Mouse (Mus musculus): ENCODE data around the gene Tmem145. TPM values are rescaled to one million over a fixed set of nuclear protein-coding genes. Genes with fewer than 3 reads are reported as not detected.

Gene Tmem145
- polyA plus RNA-seq, 2 experiments = not detected

GRCm38 (mm10) chr7:25282731-25283211 is 23.1 kb upstream of the Tmem145 start:
- Histone ChIP-seq H3K27me3 (ENCODE audit: control insufficient read depth, insufficient read depth, low read length) (no peaks in the 10 kb centered on the region), H3K27ac (peak overlapping the region; percentile 87), H3K9me3 (ENCODE audit: control insufficient read depth, low read length) (no peaks in the 10 kb centered on the region), H3K4me3 (ENCODE audit: insufficient read depth in 1 of 2, low read depth in 2 of 2, low read length in 2 of 2) (peak overlapping the region; percentile 71 to 76), H3K4me1 (replicated peaks; ENCODE audit: control insufficient read depth in 2 of 2, insufficient read depth in 2 of 2, low read length in 1 of 2) (peaks cover 35 to 42% of the 10 kb centered on the region in 2 experiments), H3K9ac (replicated peaks) (peak overlapping the region; percentile 77), H3K36me3 (replicated peaks; ENCODE audit: control insufficient read depth, insufficient read depth, low read depth) (peaks cover 30% of the 10 kb centered on the region), H3K4me2 (ENCODE audit: low read depth) (peak overlapping the region; percentile 99)
- WGBS (ENCODE audit: insufficient replicate concordance) = under 1% methylated on average over 27 of the region's 36 CpGs
- ATAC-seq (ENCODE audit: insufficient read depth) = no peak
- TF ChIP-seq CTCF (IDR thresholded peaks at IDR 0.05; ENCODE audit: low read depth) = peak; percentile 45
- TF ChIP-seq EP300 (IDR thresholded peaks at IDR 0.05; ENCODE audit: low read depth) = no peak
- DNase-seq (ENCODE audit: low read depth in 3 of 3, low spot score in 3 of 3) = no peak

GRCm38 (mm10) chr7:25283637-25284036 is 22.3 kb upstream of the Tmem145 start:
- no peaks in the 10 kb centered on the region for H3K27me3 ChIP-seq (ENCODE audit: control insufficient read depth, insufficient read depth, low read length)
- peaks cover 38% of the 10 kb centered on the region for H3K36me3 ChIP-seq (replicated peaks; ENCODE audit: control insufficient read depth, insufficient read depth, low read depth)
- no peak for DNase-seq (ENCODE audit: low read depth in 3 of 3, low spot score in 3 of 3)
- no peaks in the 10 kb centered on the region for H3K9me3 ChIP-seq (ENCODE audit: control insufficient read depth, low read length)
- H3K9ac ChIP-seq (replicated peaks) = peak overlapping the region; percentile 77
- peak overlapping the region; percentile 99 for H3K4me2 ChIP-seq (ENCODE audit: low read depth)
- 12% methylated on average over 5 of the region's 5 CpGs for WGBS (ENCODE audit: insufficient replicate concordance)
- peaks cover 33 to 38% of the 10 kb centered on the region in 2 experiments for H3K4me1 ChIP-seq (replicated peaks; ENCODE audit: control insufficient read depth in 2 of 2, insufficient read depth in 2 of 2, low read length in 1 of 2)
- H3K27ac ChIP-seq = peak overlapping the region; percentile 6; the same call in 1 of the 2 replicates
- TF ChIP-seq EP300 (IDR thresholded peaks at IDR 0.05; ENCODE audit: low read depth) (no peak), CTCF (IDR thresholded peaks at IDR 0.05; ENCODE audit: low read depth) (no peak)
- peak overlapping the region; percentile 71 to 76 for H3K4me3 ChIP-seq (ENCODE audit: insufficient read depth in 1 of 2, low read depth in 2 of 2, low read length in 2 of 2)
- no peak for ATAC-seq (ENCODE audit: insufficient read depth)

GRCm38 (mm10) chr7:25284171-25284570 is 21.7 kb upstream of the Tmem145 start:
- Histone ChIP-seq H3K4me3 (ENCODE audit: insufficient read depth in 1 of 2, low read depth in 2 of 2, low read length in 2 of 2) (no peak overlapping the region; a peak in 1 of 4 replicates), H3K36me3 (replicated peaks; ENCODE audit: control insufficient read depth, insufficient read depth, low read depth) (peaks cover 44% of the 10 kb centered on the region), H3K9me3 (ENCODE audit: control insufficient read depth, low read length) (no peaks in the 10 kb centered on the region), H3K4me1 (replicated peaks; ENCODE audit: control insufficient read depth in 2 of 2, insufficient read depth in 2 of 2, low read length in 1 of 2) (peaks cover 33 to 38% of the 10 kb centered on the region in 2 experiments), H3K9ac (replicated peaks) (no peak overlapping the region), H3K27me3 (ENCODE audit: control insufficient read depth, insufficient read depth, low read length) (no peaks in the 10 kb centered on the region), H3K27ac (no peak overlapping the region), H3K4me2 (ENCODE audit: low read depth) (peak overlapping the region; percentile 99)
- no peak for DNase-seq (ENCODE audit: low read depth in 3 of 3, low spot score in 3 of 3)
- WGBS (ENCODE audit: insufficient replicate concordance) = 42% methylated on average over 2 of the region's 2 CpGs
- ATAC-seq (ENCODE audit: insufficient read depth) = no peak
- TF ChIP-seq EP300 (IDR thresholded peaks at IDR 0.05; ENCODE audit: low read depth) (no peak), CTCF (IDR thresholded peaks at IDR 0.05; ENCODE audit: low read depth) (no peak)

- Histone ChIP-seq H3K36me3 (replicated peaks; ENCODE audit: control insufficient read depth, insufficient read depth, low read depth) (peaks cover 50% of the 10 kb centered on the region), H3K27ac (no peak overlapping the region), H3K4me3 (ENCODE audit: insufficient read depth in 1 of 2, low read depth in 2 of 2, low read length in 2 of 2) (no peak overlapping the region), H3K9me3 (ENCODE audit: control insufficient read depth, low read length) (no peaks in the 10 kb centered on the region), H3K4me2 (ENCODE audit: low read depth) (no peak overlapping the region), H3K4me1 (replicated peaks; ENCODE audit: control insufficient read depth in 2 of 2, insufficient read depth in 2 of 2, low read length in 1 of 2) (peaks cover 28 to 35% of the 10 kb centered on the region in 2 experiments), H3K27me3 (ENCODE audit: control insufficient read depth, insufficient read depth, low read length) (no peaks in the 10 kb centered on the region), H3K9ac (replicated peaks) (no peak overlapping the region)
- 78% methylated on average over 5 of the region's 5 CpGs for WGBS (ENCODE audit: insufficient replicate concordance)
- no peak for DNase-seq (ENCODE audit: low read depth in 3 of 3, low spot score in 3 of 3)
- TF ChIP-seq CTCF (IDR thresholded peaks at IDR 0.05; ENCODE audit: low read depth) (no peak), EP300 (IDR thresholded peaks at IDR 0.05; ENCODE audit: low read depth) (no peak)
- ATAC-seq (ENCODE audit: insufficient read depth) = no peak
Measured at GRCm38 (mm10) chr7:25284766-25285165, 21.1 kb upstream of the Tmem145 start.

GRCm38 (mm10) chr7:25285511-25286238 is 20.2 kb upstream of the Tmem145 start:
- H3K9ac ChIP-seq (replicated peaks) = no peak overlapping the region
- no peak for ATAC-seq (ENCODE audit: insufficient read depth)
- DNase-seq (ENCODE audit: low read depth in 3 of 3, low spot score in 3 of 3) = no peak
- peaks cover 59% of the 10 kb centered on the region for H3K36me3 ChIP-seq (replicated peaks; ENCODE audit: control insufficient read depth, insufficient read depth, low read depth)
- no peak overlapping the region for H3K27ac ChIP-seq
- WGBS (ENCODE audit: insufficient replicate concordance) = 91% methylated on average over 20 of the region's 20 CpGs
- no peak overlapping the region for H3K4me3 ChIP-seq (ENCODE audit: insufficient read depth in 1 of 2, low read depth in 2 of 2, low read length in 2 of 2)
- H3K27me3 ChIP-seq (ENCODE audit: control insufficient read depth, insufficient read depth, low read length) = no peaks in the 10 kb centered on the region
- no peaks in the 10 kb centered on the region for H3K9me3 ChIP-seq (ENCODE audit: control insufficient read depth, low read length)
- TF ChIP-seq EP300 (IDR thresholded peaks at IDR 0.05; ENCODE audit: low read depth) = no peak
- TF ChIP-seq CTCF (IDR thresholded peaks at IDR 0.05; ENCODE audit: low read depth) = no peak
- peaks cover 19 to 26% of the 10 kb centered on the region in 2 experiments for H3K4me1 ChIP-seq (replicated peaks; ENCODE audit: control insufficient read depth in 2 of 2, insufficient read depth in 2 of 2, low read length in 1 of 2)
- H3K4me2 ChIP-seq (ENCODE audit: low read depth) = no peak overlapping the region
